Mouse (Mus musculus): Measurements from ENCODE around the gene Fam3b.

The Fam3b gene

GRCm38 (mm10) chr16:97514099-97514940, at the start of gene Fam3b:
Fam3b (minus strand) TSS chr16:97514816.
- no peak for DNase-seq (ENCODE audit: low read depth, low spot score)

- no peak for DNase-seq (ENCODE audit: low read depth, low spot score)
Measured at GRCm38 (mm10) chr16:97544340-97544739, 29.7 kb upstream of the Fam3b start.

- DNase-seq (ENCODE audit: low read depth, low spot score): no peak
Measured at GRCm38 (mm10) chr16:97536859-97537258, 22.2 kb upstream of the Fam3b start.

GRCm38 (mm10) chr16:97535808-97536413, 21.3 kb upstream of the Fam3b start:
- DNase-seq (ENCODE audit: low read depth, low spot score): no peak

GRCm38 (mm10) chr16:97534876-97535461, 20.4 kb upstream of the Fam3b start:
- DNase-seq (ENCODE audit: low read depth, low spot score): no peak

GRCm38 (mm10) chr16:97534448-97534847, 19.8 kb upstream of the Fam3b start:
- no peak for DNase-seq (ENCODE audit: low read depth, low spot score)

- DNase-seq (ENCODE audit: low read depth, low spot score): no peak
Measured at GRCm38 (mm10) chr16:97533751-97534150, 19.1 kb upstream of the Fam3b start.

- no peak for DNase-seq (ENCODE audit: low read depth, low spot score)
Measured at GRCm38 (mm10) chr16:97533126-97533525, 18.5 kb upstream of the Fam3b start.

GRCm38 (mm10) chr16:97529241-97529640, 14.6 kb upstream of the Fam3b start:
- DNase-seq (ENCODE audit: low read depth, low spot score): no peak

- DNase-seq (ENCODE audit: low read depth, low spot score): peak; percentile 55
Measured at GRCm38 (mm10) chr16:97523024-97523423, 8.4 kb upstream of the Fam3b start.

GRCm38 (mm10) chr16:97521983-97522382, 7.4 kb upstream of the Fam3b start:
- DNase-seq (ENCODE audit: low read depth, low spot score): no peak

GRCm38 (mm10) chr16:97516341-97516740, 1.7 kb upstream of the Fam3b start:
- no peak for DNase-seq (ENCODE audit: low read depth, low spot score)

- no peak for DNase-seq (ENCODE audit: low read depth, low spot score)
Measured at GRCm38 (mm10) chr16:97512347-97512751, 2.3 kb downstream of the Fam3b start.

GRCm38 (mm10) chr16:97511495-97511894, 3.1 kb downstream of the Fam3b start:
- no peak for DNase-seq (ENCODE audit: low read depth, low spot score)

GRCm38 (mm10) chr16:97510849-97511248, 3.8 kb downstream of the Fam3b start:
- no peak for DNase-seq (ENCODE audit: low read depth, low spot score)

- DNase-seq (ENCODE audit: low read depth, low spot score): no peak
Measured at GRCm38 (mm10) chr16:97507783-97508182, 6.8 kb downstream of the Fam3b start.

- no peak for DNase-seq (ENCODE audit: low read depth, low spot score)
Measured at GRCm38 (mm10) chr16:97504793-97505192, 9.8 kb downstream of the Fam3b start.

- no peak for DNase-seq (ENCODE audit: low read depth, low spot score)
Measured at GRCm38 (mm10) chr16:97503849-97504248, 10.8 kb downstream of the Fam3b start.

- no peak for DNase-seq (ENCODE audit: low read depth, low spot score)
Measured at GRCm38 (mm10) chr16:97500901-97501300, 13.7 kb downstream of the Fam3b start.

GRCm38 (mm10) chr16:97499450-97499849, 15.2 kb downstream of the Fam3b start:
- no peak for DNase-seq (ENCODE audit: low read depth, low spot score)

GRCm38 (mm10) chr16:97498139-97498538, 16.5 kb downstream of the Fam3b start:
- no peak for DNase-seq (ENCODE audit: low read depth, low spot score)

- no peak for DNase-seq (ENCODE audit: low read depth, low spot score)
Measured at GRCm38 (mm10) chr16:97497682-97498081, 16.9 kb downstream of the Fam3b start.

- no peak for DNase-seq (ENCODE audit: low read depth, low spot score)
Measured at GRCm38 (mm10) chr16:97496026-97496425, 18.6 kb downstream of the Fam3b start.
